Mouse (Mus musculus) neural tube, embryonic 12.5 days (tissue): ENCODE measurements around the gene Fcgr1. TPM values are rescaled to one million over a fixed set of nuclear protein-coding genes. Genes with fewer than 3 reads are reported as not detected.
"Not testable (repeated sequence)": the region's sequence is repeated elsewhere in the genome, so short reads cannot be mapped to it uniquely, and the experiment has no call there.

Source experiments
- ATAC-seq: fragments of 200-750 bp; cut with Nextera tagmentation; 2 replicates; pipeline ENCODE4 v1.8.0; 2017; ENCODE audit warnings: low read depth, mild to moderate bottlenecking, moderate TSS enrichment, moderate library complexity; ENCODE audit not compliant: low FRiP score
- H3K27ac ChIP-seq: fragments of 300-500 bp; sonication (generic); 2 replicates; pipeline ENCODE4 v1.5.1; 2016
- H3K27me3 ChIP-seq: fragments of 300-500 bp; sonication (generic); replicated peaks from 2 replicates; pipeline ENCODE4 v1.6.1; 2016; ENCODE audit warnings: mild to moderate bottlenecking
- H3K36me3 ChIP-seq: fragments of 300-500 bp; sonication (generic); 2 replicates; pipeline ENCODE4 v1.6.1; 2016; ENCODE audit warnings: mild to moderate bottlenecking
- H3K4me1 ChIP-seq: fragments of 300-500 bp; sonication (generic); 2 replicates; pipeline ENCODE4 v1.6.1; 2016
- H3K4me2 ChIP-seq: fragments of 300-500 bp; sonication (generic); replicated peaks from 2 replicates; pipeline ENCODE4 v1.6.1; 2016; ENCODE audit warnings: mild to moderate bottlenecking
- H3K4me3 ChIP-seq: fragments of 300-500 bp; sonication (generic); 2 replicates; pipeline ENCODE4 v1.5.1; 2016
- H3K9ac ChIP-seq: fragments of 300-500 bp; sonication (generic); 2 replicates; pipeline ENCODE4 v1.6.1; 2016; ENCODE audit warnings: mild to moderate bottlenecking
- H3K9me3 ChIP-seq: fragments of 300-500 bp; sonication (generic); 2 replicates; pipeline ENCODE4 v1.6.1; 2016; ENCODE audit warnings: mild to moderate bottlenecking
- WGBS: fragments of 180-500 bp; shearing (Covaris S2); methylation state at CpG from one replicate; pipeline ENCODE4 v1.1.7; 2016; 5-methylcytosine and 5-hydroxymethylcytosine counted together
- polyA plus RNA-seq: library from polyadenylated mRNA; unstranded; fragments of >200 nt; fragmentation: Nextera tagmentation; extraction: Ambion mirVana; gene quantifications from 2 replicates; pipeline ENCODE4 v1.2.1, GENCODE M21; 2016

Fcgr1 gene
- polyA plus RNA-seq, 1 experiment from 2014 or later: 1.4 TPM

DNA sequence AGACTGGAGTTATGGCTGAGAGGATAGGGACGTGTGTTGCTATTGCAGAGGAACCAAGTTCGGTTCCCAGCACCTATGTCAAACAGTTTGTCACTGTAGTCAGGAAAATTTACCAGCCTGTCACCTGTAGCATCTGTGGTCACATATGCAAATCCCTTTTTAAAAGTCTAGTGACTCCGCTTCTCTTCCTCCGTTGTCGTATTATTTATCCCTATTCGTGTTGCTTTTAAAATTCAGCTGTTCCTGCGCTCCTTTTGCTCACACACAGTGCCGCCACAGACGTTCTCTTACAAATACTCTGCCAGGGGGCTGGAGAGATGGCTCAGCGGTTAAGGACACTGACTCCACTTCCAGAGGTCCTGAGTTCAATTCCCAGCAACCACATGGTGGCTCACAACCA is 28.8 kb upstream of the Fcgr1 start:
- no peak for ATAC-seq
- H3K4me1 ChIP-seq: no peaks in the 10 kb centered on the region
- H3K9ac ChIP-seq: no peak overlapping the region
- no peaks in the 10 kb centered on the region for H3K36me3 ChIP-seq
- 17% methylated on average over 10 of the region's 10 CpGs for WGBS
- peaks cover 37% of the 10 kb centered on the region for H3K27me3 ChIP-seq
- H3K9me3 ChIP-seq: no peaks in the 10 kb centered on the region
- no peak overlapping the region for H3K4me2 ChIP-seq
- no peak overlapping the region for H3K4me3 ChIP-seq
- H3K27ac ChIP-seq: no peak overlapping the region

DNA sequence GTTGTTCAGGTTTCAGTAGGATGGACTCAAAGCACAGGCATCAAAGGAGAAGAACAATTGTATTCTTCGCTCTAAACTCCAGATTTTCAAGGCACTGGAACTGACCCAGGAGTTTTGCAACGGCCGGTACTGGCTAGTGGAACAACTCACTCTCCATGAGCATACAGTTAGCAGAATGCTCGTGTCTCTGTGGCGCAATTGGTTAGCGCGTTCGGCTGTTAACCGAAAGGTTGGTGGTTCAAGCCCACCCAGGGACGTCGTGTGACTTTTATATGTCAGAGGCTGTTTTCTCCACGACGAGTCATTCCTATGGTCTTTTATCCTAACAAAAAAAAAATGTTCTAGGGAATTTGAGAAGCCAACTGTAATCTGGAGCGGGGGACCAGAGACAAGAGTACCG is 28.1 kb upstream of the Fcgr1 start:
- H3K9me3 ChIP-seq: no peaks in the 10 kb centered on the region
- H3K27ac ChIP-seq: no peak overlapping the region
- H3K36me3 ChIP-seq: no peaks in the 10 kb centered on the region
- no peak overlapping the region for H3K4me3 ChIP-seq
- ATAC-seq: no peak
- 14% methylated on average over 15 of the region's 15 CpGs for WGBS
- no peak overlapping the region for H3K9ac ChIP-seq
- H3K4me2 ChIP-seq: no peak overlapping the region
- H3K4me1 ChIP-seq: no peaks in the 10 kb centered on the region
- H3K27me3 ChIP-seq: peaks cover 32% of the 10 kb centered on the region

DNA sequence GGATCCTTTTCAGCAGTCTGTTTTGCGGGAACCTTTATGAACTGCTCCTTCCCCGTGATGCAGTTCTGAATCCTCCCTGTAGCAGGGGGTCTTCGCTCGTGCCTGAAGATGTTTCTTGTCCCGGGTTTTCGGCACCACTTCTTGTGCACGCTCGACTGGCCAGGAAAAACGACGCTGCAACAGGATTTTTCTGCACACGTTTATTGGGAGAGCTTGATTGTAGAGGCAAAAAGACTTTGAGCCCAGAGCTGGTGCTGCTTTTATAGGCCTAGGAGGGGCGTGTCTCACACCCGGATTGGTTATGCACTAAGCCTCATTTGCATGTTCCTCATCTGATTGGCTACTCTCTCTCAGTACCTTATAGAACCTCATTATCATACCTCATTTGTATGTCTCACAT is 26.2 kb upstream of the Fcgr1 start:
- H3K4me3 ChIP-seq, H3K9ac ChIP-seq, ATAC-seq, H3K9me3 ChIP-seq, H3K27ac ChIP-seq, H3K4me1 ChIP-seq, H3K4me2 ChIP-seq, H3K36me3 ChIP-seq: not testable (repeated sequence)
- 94% methylated on average over 13 of the region's 13 CpGs for WGBS
- H3K27me3 ChIP-seq: peaks cover 17% of the 10 kb centered on the region; the same call in 1 of the 2 replicates

DNA sequence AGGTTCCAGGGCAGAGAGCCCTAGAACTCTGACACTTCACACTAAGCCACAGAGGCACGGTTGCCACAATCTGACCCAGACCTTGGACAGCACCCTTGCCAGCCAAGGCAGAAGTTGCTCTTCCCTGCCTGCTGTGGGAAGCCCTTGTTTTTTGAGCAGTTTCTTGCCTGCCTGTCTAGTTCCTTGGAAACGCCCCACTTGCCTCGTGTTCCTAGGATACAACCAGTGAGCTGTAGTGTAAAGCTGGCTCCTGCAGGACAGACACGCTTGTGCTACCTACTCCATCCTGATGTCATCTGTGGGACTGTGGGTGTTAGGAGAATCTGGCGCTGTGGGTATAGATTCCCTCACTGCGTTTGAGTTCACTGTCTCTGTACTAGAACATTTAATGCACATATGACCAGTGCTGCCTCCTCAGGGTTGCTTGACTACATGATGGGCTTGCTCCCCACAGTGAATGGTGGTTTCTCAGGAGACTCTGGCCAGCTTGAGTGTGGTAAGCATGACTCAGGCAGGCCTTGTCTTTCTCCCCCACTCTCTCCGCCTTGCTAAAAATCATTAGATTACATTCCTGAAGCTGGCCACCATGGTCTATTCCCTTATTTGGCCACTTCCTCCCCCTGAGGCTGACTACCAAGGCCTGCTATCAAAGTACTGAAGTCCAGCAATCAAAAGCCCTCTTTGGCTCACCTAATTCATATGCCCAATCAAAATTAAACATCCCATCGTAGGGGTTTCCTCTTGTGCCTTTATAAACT is 18.8 kb upstream of the Fcgr1 start:
- H3K27me3 ChIP-seq: no peaks in the 10 kb centered on the region
- WGBS: 68% methylated on average over 8 of the region's 8 CpGs
- no peak overlapping the region for H3K9ac ChIP-seq
- H3K4me1 ChIP-seq: no peaks in the 10 kb centered on the region
- no peak for ATAC-seq
- H3K27ac ChIP-seq: no peak overlapping the region
- H3K9me3 ChIP-seq: no peaks in the 10 kb centered on the region
- H3K36me3 ChIP-seq: no peaks in the 10 kb centered on the region
- H3K4me3 ChIP-seq: no peak overlapping the region
- no peak overlapping the region for H3K4me2 ChIP-seq

DNA sequence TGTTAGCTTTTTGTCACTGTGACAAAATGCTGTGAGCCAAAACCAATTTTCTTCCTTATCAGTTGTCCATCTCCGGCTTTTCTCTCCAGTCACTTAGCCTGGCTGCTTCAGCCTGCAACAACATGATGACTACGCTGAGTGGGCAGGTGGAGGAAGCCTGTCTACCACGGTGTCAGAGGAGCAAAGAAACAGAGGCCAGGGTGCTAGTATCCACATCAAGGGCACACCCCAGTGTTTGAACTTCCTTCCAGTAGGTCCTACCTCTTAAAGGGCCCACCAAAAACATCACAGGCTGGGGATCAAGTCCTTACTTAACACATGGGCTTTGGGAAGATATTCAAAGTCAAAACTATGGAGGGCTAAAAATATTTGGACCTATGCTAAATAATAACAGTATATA is 15.7 kb upstream of the Fcgr1 start:
- WGBS: 67% methylated on average over 3 of the region's 3 CpGs
- no peak for ATAC-seq
- Histone ChIP-seq H3K9ac (no peak overlapping the region), H3K27me3 (no peaks in the 10 kb centered on the region), H3K27ac (no peak overlapping the region), H3K4me3 (no peak overlapping the region), H3K4me1 (no peaks in the 10 kb centered on the region), H3K36me3 (no peaks in the 10 kb centered on the region), H3K9me3 (no peaks in the 10 kb centered on the region), H3K4me2 (no peak overlapping the region)

DNA sequence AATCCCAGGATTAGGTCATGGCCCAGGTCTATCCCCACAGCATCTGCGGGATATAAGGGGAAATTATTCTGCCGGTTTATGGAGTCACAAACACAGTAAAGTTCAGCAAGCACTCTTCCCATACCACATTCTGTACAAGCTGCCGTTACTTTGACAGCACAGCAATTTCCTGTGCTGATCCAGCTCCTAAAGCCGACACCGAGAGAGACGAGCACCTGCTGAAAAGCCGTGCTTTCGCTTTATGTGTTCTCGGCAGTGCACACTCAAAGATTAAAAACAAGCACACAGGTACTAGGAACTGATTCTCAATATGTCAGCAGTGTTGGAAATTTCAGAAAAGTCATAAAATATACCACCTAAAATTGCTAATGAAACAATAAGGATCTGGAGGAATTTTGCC is 12.7 kb upstream of the Fcgr1 start:
- H3K9me3 ChIP-seq: no peaks in the 10 kb centered on the region
- no peak for ATAC-seq
- no peak overlapping the region for H3K9ac ChIP-seq
- WGBS: 83% methylated on average over 9 of the region's 9 CpGs
- no peak overlapping the region for H3K4me2 ChIP-seq
- 0 out of 2 replicates have a peak, but pooled peaks cover 4% of the 10 kb centered on the region for H3K27me3 ChIP-seq
- no peaks in the 10 kb centered on the region for H3K36me3 ChIP-seq
- no peak overlapping the region for H3K4me3 ChIP-seq
- no peaks in the 10 kb centered on the region for H3K4me1 ChIP-seq
- no peak overlapping the region for H3K27ac ChIP-seq

DNA sequence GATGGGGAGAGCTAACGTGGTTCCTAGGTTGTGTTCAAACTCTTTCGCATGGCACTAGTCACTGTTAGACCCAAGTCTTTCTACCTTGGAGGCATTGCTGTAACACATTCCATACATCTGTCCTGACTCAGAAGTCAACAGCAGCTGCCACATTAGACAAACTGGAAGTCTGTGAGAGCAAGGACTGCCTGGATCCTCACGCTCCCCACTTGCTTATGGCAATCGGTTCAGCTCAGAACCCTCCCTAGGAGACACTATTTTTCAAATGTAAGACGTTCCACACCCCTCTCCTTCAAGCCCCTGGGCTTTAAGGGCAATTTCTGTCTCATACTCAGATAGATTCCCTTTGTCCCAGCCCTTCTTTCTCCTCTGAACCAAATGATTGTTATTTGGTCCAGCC is 8.3 kb upstream of the Fcgr1 start:
- no peaks in the 10 kb centered on the region for H3K36me3 ChIP-seq
- 0 out of 2 replicates have a peak, but pooled peaks cover 4% of the 10 kb centered on the region for H3K27me3 ChIP-seq
- WGBS: 87% methylated on average over 5 of the region's 5 CpGs
- no peak for ATAC-seq
- H3K27ac ChIP-seq: no peak overlapping the region
- no peak overlapping the region for H3K4me2 ChIP-seq
- no peak overlapping the region for H3K4me3 ChIP-seq
- no peaks in the 10 kb centered on the region for H3K4me1 ChIP-seq
- H3K9me3 ChIP-seq: no peaks in the 10 kb centered on the region
- H3K9ac ChIP-seq: no peak overlapping the region

DNA sequence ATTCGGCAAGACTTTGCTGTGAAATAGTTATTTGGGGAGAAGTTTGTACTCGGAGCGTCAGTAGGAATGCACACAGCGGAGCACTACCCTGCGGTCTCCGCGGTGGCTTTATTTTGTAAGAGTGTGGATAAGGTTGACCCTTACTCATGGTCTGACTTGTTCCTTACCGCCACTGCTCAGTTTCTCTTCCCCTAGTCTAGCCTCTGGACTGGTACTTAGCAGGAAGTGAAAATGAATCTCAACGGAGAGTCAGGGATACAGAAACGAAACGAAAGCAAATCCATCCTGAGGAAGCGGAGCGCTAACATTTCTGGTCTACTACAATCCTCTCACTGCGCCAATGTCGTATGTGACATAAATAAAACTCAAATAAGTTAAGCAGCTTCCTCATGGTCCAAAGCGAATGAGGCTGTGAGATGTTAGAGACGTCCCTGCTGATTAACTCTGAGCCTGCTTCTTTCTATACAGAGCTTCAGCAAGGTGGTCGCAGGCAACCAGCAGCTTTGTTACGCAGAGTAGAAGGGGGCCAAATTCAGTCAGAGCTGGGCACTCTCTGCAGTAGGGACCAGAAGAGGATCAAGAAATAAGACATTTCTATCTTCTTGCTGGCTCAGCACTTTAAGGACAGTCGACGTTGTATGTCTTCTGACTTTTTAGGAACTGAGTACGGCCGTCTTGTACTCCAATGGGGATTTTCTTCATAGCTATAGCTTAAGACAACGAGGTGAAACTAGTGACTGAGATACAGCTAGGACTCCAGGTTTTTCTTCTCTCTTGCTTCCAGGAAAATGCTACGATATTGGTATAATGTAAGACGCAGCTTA is 7.1 kb upstream of the Fcgr1 start:
- no peak overlapping the region for H3K27ac ChIP-seq
- H3K4me2 ChIP-seq: peak overlapping the region; percentile 37; the same call in 1 of the 2 replicates
- 0 out of 2 replicates have a peak, but pooled peaks cover 4% of the 10 kb centered on the region for H3K27me3 ChIP-seq
- no peak overlapping the region for H3K9ac ChIP-seq
- no peak overlapping the region for H3K4me3 ChIP-seq
- ATAC-seq: no peak
- no peaks in the 10 kb centered on the region for H3K4me1 ChIP-seq
- H3K36me3 ChIP-seq: no peaks in the 10 kb centered on the region
- WGBS: 79% methylated on average over 26 of the region's 26 CpGs
- no peaks in the 10 kb centered on the region for H3K9me3 ChIP-seq

DNA sequence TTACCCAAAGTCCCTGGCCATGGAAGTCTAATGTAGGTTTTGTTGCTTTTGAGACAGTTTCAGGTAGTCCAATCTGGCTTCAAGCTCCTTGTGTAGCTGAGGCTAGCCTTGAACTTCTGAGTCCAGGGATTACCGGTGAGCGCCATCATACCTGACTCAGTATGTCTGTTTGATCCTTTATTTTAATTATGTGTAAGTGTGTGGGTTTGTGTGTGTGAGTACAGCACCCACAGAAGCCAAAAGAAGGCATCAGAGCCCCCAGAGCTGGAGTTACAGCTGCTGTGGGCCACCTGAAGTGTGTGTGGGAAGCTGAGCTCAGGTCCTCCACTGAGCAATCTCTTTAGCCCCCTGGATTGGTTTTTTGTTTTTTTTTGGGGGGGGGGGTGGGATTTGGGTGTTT is 5.8 kb upstream of the Fcgr1 start:
- Histone ChIP-seq H3K27ac (no peak overlapping the region), H3K4me3 (no peak overlapping the region), H3K9ac (no peak overlapping the region), H3K9me3 (no peaks in the 10 kb centered on the region), H3K4me2 (no peak overlapping the region), H3K4me1 (no peaks in the 10 kb centered on the region), H3K36me3 (no peaks in the 10 kb centered on the region), H3K27me3 (0 out of 2 replicates have a peak, but pooled peaks cover 4% of the 10 kb centered on the region)
- ATAC-seq: no peak
- 98% methylated on average over 2 of the region's 2 CpGs for WGBS

DNA sequence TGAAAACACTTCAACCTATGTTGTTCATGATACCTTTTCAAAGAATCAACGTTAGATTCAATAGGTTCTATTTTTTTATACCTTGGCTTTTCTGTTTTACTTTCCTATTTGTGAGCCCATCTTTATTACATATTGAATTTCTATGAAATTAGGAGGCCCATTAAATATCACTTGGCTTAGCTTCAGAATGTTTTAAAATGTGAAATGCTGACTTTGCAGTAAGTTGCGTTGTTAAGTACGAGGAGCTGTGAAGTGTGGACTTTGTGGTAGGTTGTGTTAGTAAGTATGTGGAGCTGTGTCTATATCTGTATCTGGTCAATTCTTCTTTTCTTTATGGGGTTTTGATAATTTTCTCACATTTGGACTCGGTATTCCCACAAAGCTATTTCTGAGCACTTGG is 4.6 kb upstream of the Fcgr1 start:
- WGBS: 90% methylated on average over 4 of the region's 4 CpGs
- H3K9me3 ChIP-seq: no peaks in the 10 kb centered on the region
- H3K27me3 ChIP-seq: 0 out of 2 replicates have a peak, but pooled peaks cover under 1% of the 10 kb centered on the region
- H3K36me3 ChIP-seq: no peaks in the 10 kb centered on the region
- H3K4me2 ChIP-seq: no peak overlapping the region
- H3K27ac ChIP-seq: no peak overlapping the region
- no peaks in the 10 kb centered on the region for H3K4me1 ChIP-seq
- H3K9ac ChIP-seq: no peak overlapping the region
- no peak overlapping the region for H3K4me3 ChIP-seq
- ATAC-seq: no peak

DNA sequence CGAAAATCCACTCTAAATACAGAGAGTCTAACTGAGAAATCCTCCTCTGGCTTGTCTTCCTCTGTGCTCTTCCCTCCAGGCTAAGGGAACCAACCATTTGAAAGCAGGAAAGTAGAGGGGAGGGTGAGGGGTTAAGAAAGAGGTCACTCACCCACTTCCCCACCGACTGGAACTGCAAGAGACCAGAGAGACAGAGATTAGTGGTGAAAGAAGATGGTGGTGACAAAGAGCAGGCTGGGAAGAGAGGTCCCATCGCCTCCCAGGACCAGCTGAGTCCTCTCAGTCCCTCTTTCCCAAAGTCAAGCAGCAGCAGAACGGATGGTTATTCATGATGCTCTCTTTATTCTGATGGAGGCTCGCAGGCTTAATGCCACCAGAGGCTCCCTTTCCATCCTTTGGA is 401 bp downstream of the Fcgr1 start:
- Histone ChIP-seq H3K27me3 (no peaks in the 10 kb centered on the region), H3K4me2 (no peak overlapping the region), H3K27ac (no peak overlapping the region), H3K4me1 (no peaks in the 10 kb centered on the region), H3K9me3 (no peaks in the 10 kb centered on the region), H3K9ac (no peak overlapping the region), H3K36me3 (no peaks in the 10 kb centered on the region), H3K4me3 (no peak overlapping the region)
- no peak for ATAC-seq
- 62% methylated on average over 5 of the region's 5 CpGs for WGBS

DNA sequence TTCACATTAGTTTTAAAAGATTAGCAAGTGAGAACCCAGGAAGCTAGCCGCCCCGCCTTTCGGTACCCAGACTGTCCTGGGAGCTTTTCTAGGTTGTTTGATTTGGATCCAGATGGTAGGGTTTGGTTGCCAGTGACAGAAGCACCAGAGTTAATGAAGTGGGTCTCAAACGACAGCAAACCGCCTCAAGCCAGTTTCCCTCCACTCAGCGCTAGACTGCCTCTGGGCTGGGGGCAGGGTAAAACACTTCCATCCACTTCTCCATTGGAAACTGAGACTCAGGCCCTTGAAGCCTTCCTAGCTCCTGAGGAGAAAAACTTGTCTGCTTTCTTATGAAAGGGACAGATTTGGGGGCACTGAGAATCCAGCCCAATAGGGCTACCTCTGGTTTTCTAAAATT is 1.1 kb downstream of the Fcgr1 start:
- no peak overlapping the region for H3K4me2 ChIP-seq
- no peaks in the 10 kb centered on the region for H3K36me3 ChIP-seq
- no peaks in the 10 kb centered on the region for H3K9me3 ChIP-seq
- no peak overlapping the region for H3K27ac ChIP-seq
- no peak for ATAC-seq
- H3K4me3 ChIP-seq: no peak overlapping the region
- no peak overlapping the region for H3K9ac ChIP-seq
- no peaks in the 10 kb centered on the region for H3K27me3 ChIP-seq
- WGBS: 63% methylated on average over 6 of the region's 6 CpGs
- no peaks in the 10 kb centered on the region for H3K4me1 ChIP-seq
